Mouse (Mus musculus): ENCODE measurements at regions not wholly inside any gene's neighbourhood (a gene's known extent, or its start where the extent isn't known, plus 50 kb on each side); places are given as distances from the start of the nearest gene placed in this dataset.
A peak's percentile ranks its signal among the peaks of the same experiment; 100 is the strongest.
"Not testable (repeated sequence)": the region's sequence is repeated elsewhere in the genome, so short reads cannot be mapped to it uniquely, and the experiment has no call there.

DNA sequence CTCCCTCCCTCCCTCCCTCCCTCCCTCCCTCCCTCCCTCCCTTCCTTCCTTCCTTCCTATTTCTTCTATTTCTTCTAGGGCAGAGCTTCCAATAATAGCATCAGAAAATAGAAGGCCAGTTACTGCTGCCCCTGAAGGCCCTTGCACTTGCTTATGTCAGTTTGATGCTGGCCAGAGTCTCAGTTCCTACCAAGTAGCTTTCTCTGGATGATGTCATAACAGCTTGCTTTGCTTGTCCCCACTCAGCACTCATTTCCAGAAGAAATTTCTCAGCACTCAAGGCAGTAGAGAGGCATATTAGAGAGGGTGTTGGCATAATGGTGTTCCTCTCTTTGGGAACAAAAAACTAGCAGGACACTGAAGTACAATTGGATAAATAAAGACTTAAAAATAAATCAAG lies 811.6 kb upstream of the 4930444P10Rik start:
- DNase-seq (ENCODE audit: low spot score in 2 of 2): no peak

DNA sequence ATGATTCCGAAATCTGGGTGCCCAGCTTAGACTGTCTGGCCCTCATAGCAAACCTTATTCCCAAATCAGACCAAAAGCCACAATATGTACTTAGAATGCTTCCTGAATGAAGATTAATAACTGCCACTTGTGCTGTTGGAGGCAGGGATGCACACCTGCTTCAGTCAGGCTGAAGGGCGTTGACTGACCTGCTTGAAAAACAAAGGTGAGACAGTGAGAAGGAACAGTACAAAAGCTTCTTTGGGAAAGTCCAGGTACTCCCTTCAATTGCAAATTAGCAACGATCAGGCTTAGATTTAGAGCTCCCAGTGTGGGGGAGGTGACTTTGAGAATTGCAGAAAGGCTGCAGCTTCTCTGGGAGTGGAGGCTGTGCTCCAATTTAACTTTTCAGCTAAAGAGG lies 775.3 kb upstream of the 4930444P10Rik start:
- not testable (repeated sequence) for DNase-seq (ENCODE audit: low spot score in 2 of 2)

- DNase-seq (ENCODE audit: low spot score in 2 of 2): not testable (repeated sequence)
These were observed 774.1 kb upstream of the 4930444P10Rik start for GRCm38 (mm10) chr1:16867086-16867835.

- no peak for DNase-seq (ENCODE audit: low spot score in 2 of 2)
These were observed 744.0 kb upstream of the 4930444P10Rik start for GRCm38 (mm10) chr1:16837111-16837510.

GRCm38 (mm10) chr1:16824709-16825108 lies 731.6 kb upstream of the 4930444P10Rik start:
- DNase-seq (ENCODE audit: low spot score in 2 of 2): not testable (repeated sequence)

GRCm38 (mm10) chr1:16824057-16824456 lies 730.9 kb upstream of the 4930444P10Rik start:
- no peak for DNase-seq (ENCODE audit: low spot score in 2 of 2)

DNA sequence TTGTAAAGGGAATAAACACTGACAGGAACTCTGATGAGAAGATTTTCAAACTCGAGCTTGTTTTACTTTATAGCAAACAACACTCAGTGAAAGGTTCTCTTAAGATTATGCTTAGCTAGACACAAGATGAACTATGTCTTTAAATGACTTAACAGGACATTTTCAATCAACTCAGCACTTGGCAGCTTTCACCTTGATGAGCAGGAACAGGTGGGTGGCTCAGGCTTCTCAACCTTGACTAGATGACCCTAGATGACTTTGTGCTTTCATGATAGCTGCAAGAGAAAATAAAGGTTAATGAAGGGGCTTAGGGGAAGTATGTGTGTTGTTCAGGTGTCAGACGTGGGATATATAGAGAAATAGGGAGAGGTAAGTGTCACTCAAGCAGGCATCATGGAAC lies 728.1 kb upstream of the 4930444P10Rik start:
- no peak for DNase-seq (ENCODE audit: low spot score in 2 of 2)

DNA sequence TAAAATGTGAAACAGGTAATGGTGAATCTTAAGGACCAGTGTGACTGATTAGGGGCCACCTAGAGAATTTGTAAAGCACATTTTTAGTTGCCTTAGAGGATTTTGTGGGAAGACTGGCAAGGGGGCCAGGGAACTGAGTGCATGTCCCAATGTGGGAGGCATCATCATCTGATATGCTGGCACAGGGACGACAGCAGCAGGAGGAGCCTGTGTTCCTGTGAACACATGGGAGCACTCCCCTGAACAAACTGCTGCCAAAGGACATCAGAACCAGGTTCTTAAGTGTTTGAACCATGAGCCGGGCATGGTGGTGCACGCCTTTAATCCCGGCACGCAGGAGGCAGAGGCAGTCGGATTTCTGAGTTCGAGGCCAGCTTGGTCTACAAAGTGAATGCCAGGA lies 723.4 kb upstream of the 4930444P10Rik start:
- no peak for DNase-seq (ENCODE audit: low spot score in 2 of 2)

DNA sequence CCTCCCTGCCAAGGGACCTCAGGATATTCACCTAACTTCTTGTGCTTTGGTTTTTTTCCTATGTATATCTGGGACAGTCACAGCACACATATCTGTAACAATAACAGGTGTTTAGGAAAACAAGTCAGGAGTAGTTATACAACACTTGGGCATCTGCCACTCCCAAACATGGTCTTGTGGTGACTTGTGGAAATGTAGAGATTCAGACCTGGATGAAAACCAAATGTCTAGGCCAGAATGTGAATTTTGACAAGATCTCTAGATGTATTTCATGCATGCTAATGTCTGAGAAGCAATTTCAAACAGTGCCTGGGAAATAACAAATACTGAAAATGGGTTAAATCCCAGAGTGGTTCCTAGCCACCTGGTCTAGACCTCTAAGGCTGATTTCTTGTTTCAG lies 722.6 kb upstream of the 4930444P10Rik start:
- no peak for DNase-seq (ENCODE audit: low spot score in 2 of 2)

GRCm38 (mm10) chr1:16809370-16810150 lies 716.4 kb upstream of the 4930444P10Rik start:
- no peak for DNase-seq (ENCODE audit: low spot score in 2 of 2)

- DNase-seq (ENCODE audit: low spot score in 2 of 2): peak; percentile 67 to 85
These were observed 705.2 kb upstream of the 4930444P10Rik start for GRCm38 (mm10) chr1:16798292-16798691.

DNA sequence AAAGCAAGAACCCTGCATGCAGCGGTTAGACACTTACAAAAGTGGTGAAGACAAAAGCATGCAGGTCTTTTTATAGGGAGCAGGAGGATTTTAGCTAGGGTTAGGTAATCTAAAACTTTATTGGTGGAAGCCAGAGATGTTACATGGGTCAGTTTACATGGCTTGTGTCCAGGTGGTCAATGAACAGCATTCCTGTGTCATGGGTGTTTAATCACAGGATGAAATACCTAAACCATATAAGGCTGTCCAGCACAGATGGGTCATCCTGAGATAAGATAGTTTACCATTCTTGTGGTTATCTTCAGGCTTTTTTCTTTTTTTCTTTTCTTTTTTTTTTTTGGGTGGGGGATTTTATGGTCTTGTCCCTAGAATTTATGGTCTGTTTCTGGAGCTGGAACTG lies 703.3 kb upstream of the 4930444P10Rik start:
- no peak for DNase-seq (ENCODE audit: low spot score in 2 of 2)

DNA sequence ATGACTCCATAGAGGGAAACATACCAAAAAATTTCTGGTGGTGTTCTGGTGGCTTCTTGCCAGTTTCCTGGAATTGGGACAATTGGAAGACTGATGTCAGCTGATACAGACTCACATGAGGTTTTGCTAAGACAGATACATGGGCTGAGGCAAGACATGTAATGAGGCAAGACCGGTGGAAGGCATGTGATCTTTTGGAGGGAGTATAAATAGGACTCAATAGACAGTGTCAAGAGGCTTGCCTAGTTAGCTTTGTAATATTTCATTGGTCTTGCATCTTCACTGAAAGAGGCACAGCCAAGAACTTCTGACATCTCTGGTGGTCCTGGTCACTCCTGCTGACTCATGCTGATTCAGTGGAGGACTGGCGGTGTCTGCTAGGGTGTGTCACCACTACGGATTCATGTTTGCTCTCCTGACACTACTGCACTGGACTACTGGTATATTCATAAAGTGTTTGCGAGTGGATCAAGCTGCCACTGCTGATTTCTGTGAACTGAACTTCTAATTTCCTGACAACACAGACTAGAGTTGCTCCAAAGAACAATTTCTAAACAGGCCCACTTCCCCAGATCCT lies 697.7 kb upstream of the 4930444P10Rik start:
- no peak for DNase-seq (ENCODE audit: low spot score in 2 of 2)

- DNase-seq (ENCODE audit: low spot score in 2 of 2): no peak
These were observed 686.7 kb upstream of the 4930444P10Rik start for GRCm38 (mm10) chr1:16779791-16780190.

- no peak for DNase-seq (ENCODE audit: low spot score in 2 of 2)
These were observed 667.8 kb upstream of the 4930444P10Rik start for GRCm38 (mm10) chr1:16760951-16761350.
